Mouse (Mus musculus) liver, adult 2 months (tissue): ENCODE measurements around the gene Ryr1. TPM values are rescaled to one million over a fixed set of nuclear protein-coding genes. Genes with fewer than 3 reads are reported as not detected.
A peak's percentile ranks its signal among the peaks of the same experiment; 100 is the strongest.

Experiments
- DNase-seq: peaks from one replicate; pipeline ENCODE4 v3.0.0-alpha.2; 2011; ENCODE audit warnings: low read depth, low spot score; ENCODE audit errors: extremely low read depth
- H3K27ac ChIP-seq: fragments of 200-500 bp; replicated peaks from 2 replicates; pipeline ENCODE4 v1.5.1; 2012; ENCODE audit warnings: low read depth, mild to moderate bottlenecking, control low read depth, inconsistent platforms, low read length; ENCODE audit not compliant: insufficient read depth
- H3K27me3 ChIP-seq: fragments of 200-500 bp; 2 replicates; pipeline ENCODE4 v1.6.1; 2012; ENCODE audit warnings: mild to moderate bottlenecking, moderate library complexity, low read length, inconsistent platforms; ENCODE audit not compliant: control insufficient read depth, insufficient read depth
- H3K36me3 ChIP-seq: fragments of 200-500 bp; 2 replicates; pipeline ENCODE4 v1.6.1; 2012; ENCODE audit warnings: low read length, inconsistent platforms; ENCODE audit not compliant: control insufficient read depth, insufficient read depth
- H3K4me1 ChIP-seq: fragments of 200-500 bp; 2 replicates; pipeline ENCODE4 v1.6.1; 2011; ENCODE audit warnings: low read length; ENCODE audit not compliant: control insufficient read depth, insufficient read depth
- H3K4me3 ChIP-seq: fragments of 200-500 bp; 2 replicates; pipeline ENCODE4 v1.5.1; 2011; ENCODE audit warnings: low read depth, mild to moderate bottlenecking, control low read depth, low read length, moderate library complexity; ENCODE audit not compliant: insufficient read depth
- H3K79me2 ChIP-seq: fragments of 200-500 bp; 2 replicates; pipeline ENCODE4 v1.6.1; 2012; ENCODE audit warnings: inconsistent platforms, mild to moderate bottlenecking, low read length, moderate library complexity; ENCODE audit not compliant: control insufficient read depth, insufficient read depth
- H3K9ac ChIP-seq: fragments of 200-500 bp; 2 replicates; pipeline ENCODE4 v1.6.1; 2012; ENCODE audit warnings: low read depth, mild to moderate bottlenecking, control low read depth, inconsistent platforms, low read length
- CTCF ChIP-seq: fragments of 200-500 bp; IDR thresholded peaks from 2 replicates; pipeline ENCODE4 v1.5.1; 2011; ENCODE audit warnings: low read depth, low read length, control low read depth
- POLR2A ChIP-seq: fragments of 200-500 bp; IDR thresholded peaks from 2 replicates; pipeline ENCODE4 v1.6.1; 2011; ENCODE audit warnings: low read length, control low read depth; ENCODE audit not compliant: insufficient read depth; ENCODE audit errors: extremely low read depth
- WGBS: fragments of 180-500 bp; shearing (Covaris S2); methylation state at CpG from one replicate; pipeline ENCODE4 v1.1.7; 2018; 5-methylcytosine and 5-hydroxymethylcytosine counted together
- polyA plus RNA-seq: library from polyadenylated mRNA; depleted of rRNA; stranded (reverse); fragments of >200 nt; gene quantifications from 2 replicates; pipeline ENCODE4 v1.2.3, GENCODE M21; 2012
- total RNA-seq: library from RNA; depleted of rRNA; stranded (reverse); fragments of >200 nt; gene quantifications from 2 replicates; pipeline ENCODE4 v1.2.3, GENCODE M21; 2014

The Ryr1 gene
- total and polyA plus RNA-seq, 2 experiments, result 0.01 to 0.46 TPM

- WGBS, result 75% methylated on average over 12 of the region's 12 CpGs
- TF ChIP-seq POLR2A, result no peak
- no peak for TF ChIP-seq CTCF
- H3K4me1 ChIP-seq, result no peaks in the 10 kb centered on the region
Observed at GRCm38 (mm10) chr7:29079419-29079950, 45.5 kb downstream of the Ryr1 start.

GRCm38 (mm10) chr7:29076977-29077376, 48.0 kb downstream of the Ryr1 start:
- Histone ChIP-seq H3K27me3 (no peaks in the 10 kb centered on the region), H3K27ac (no peak overlapping the region), H3K79me2 (no peaks in the 10 kb centered on the region), H3K4me1 (no peaks in the 10 kb centered on the region), H3K36me3 (no peaks in the 10 kb centered on the region), H3K4me3 (no peak overlapping the region), H3K9ac (no peak overlapping the region)
- DNase-seq, result no peak
- TF ChIP-seq POLR2A (no peak), CTCF (no peak)
- 80% methylated on average over 9 of the region's 9 CpGs for WGBS

More at GRCm38 (mm10) chr7:29079419-29079950, 45.5 kb downstream of the Ryr1 start:
- H3K27me3 ChIP-seq, result no peaks in the 10 kb centered on the region
- H3K9ac ChIP-seq, result no peak overlapping the region
- no peak overlapping the region for H3K4me3 ChIP-seq
- H3K27ac ChIP-seq, result no peak overlapping the region
- no peak for DNase-seq
- H3K79me2 ChIP-seq, result no peaks in the 10 kb centered on the region
- H3K36me3 ChIP-seq, result no peaks in the 10 kb centered on the region

DNA sequence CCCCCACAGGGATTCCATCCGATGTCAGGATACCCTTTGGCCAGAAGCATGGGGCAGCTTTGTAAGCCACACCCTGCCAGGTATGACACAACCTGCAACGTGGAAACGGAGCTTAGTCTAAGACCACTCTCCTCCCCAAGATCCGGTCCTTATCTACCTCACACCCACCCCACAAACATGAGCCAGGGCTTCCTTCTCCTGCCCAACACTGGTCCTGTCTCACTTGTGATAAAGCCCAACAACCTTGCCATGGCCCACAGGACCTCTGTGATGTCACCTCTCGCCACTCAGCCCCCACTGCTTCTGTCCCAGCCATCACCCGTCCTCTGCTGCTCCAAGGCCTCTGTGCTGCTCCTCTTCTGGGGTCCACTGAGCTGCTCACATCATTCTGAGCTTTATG, 49.8 kb downstream of the Ryr1 start:
- Histone ChIP-seq H3K4me3 (no peak overlapping the region), H3K4me1 (no peaks in the 10 kb centered on the region), H3K27me3 (peaks cover 6% of the 10 kb centered on the region), H3K79me2 (no peaks in the 10 kb centered on the region), H3K9ac (no peak overlapping the region), H3K36me3 (no peaks in the 10 kb centered on the region), H3K27ac (no peak overlapping the region)
- no peak for DNase-seq
- TF ChIP-seq CTCF (no peak), POLR2A (no peak)
- WGBS, result 63% methylated on average over 6 of the region's 6 CpGs

DNA sequence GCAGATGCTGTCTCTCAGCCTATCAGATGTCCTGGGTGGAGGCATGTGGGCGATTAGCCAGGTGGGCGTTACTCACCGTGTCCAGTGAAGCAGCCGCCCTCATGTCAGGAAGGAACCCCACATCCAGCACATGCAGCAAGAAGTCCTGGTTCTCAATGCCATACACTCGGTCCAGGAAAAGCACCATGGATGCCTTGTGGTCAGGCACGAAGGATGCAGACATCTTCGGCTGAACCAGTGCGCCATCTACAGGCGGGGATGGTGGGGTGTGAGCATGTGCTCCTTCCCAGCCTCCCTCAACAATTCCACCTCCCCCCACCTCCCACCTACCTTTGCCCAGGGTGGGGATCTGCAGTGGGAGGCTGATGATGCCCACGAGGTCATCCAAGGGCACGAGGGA, 52.3 kb downstream of the Ryr1 start:
- no peak for DNase-seq
- no peak overlapping the region for H3K27ac ChIP-seq
- whole genome bisulfite sequencing, result 38% methylated on average over 11 of the region's 11 CpGs
- no peaks in the 10 kb centered on the region for H3K79me2 ChIP-seq
- no peaks in the 10 kb centered on the region for H3K36me3 ChIP-seq
- H3K4me3 ChIP-seq, result no peak overlapping the region
- no peak overlapping the region for H3K9ac ChIP-seq
- no peak for TF ChIP-seq POLR2A
- peak; percentile 63 for TF ChIP-seq CTCF
- peaks cover 6% of the 10 kb centered on the region for H3K27me3 ChIP-seq
- no peaks in the 10 kb centered on the region for H3K4me1 ChIP-seq

GRCm38 (mm10) chr7:29071169-29071891, 53.6 kb downstream of the Ryr1 start:
- 11% methylated on average over 42 of the region's 42 CpGs for whole genome bisulfite sequencing
- DNase-seq, result no peak
- no peak overlapping the region for H3K9ac ChIP-seq
- H3K36me3 ChIP-seq, result no peaks in the 10 kb centered on the region
- H3K4me1 ChIP-seq, result no peaks in the 10 kb centered on the region
- H3K4me3 ChIP-seq, result no peak overlapping the region
- TF ChIP-seq POLR2A, result no peak
- TF ChIP-seq CTCF, result no peak
- no peaks in the 10 kb centered on the region for H3K79me2 ChIP-seq
- H3K27me3 ChIP-seq, result peaks cover 6% of the 10 kb centered on the region
- no peak overlapping the region for H3K27ac ChIP-seq
